Mouse (Mus musculus): Measurements from ENCODE around the gene Kcnh3. TPM values are rescaled to one million over a fixed set of nuclear protein-coding genes. Genes with fewer than 3 reads are reported as not detected.

Kcnh3 gene
- polyA plus RNA-seq, 1 experiment from 2014 or later, result 0.72 TPM

DNA sequence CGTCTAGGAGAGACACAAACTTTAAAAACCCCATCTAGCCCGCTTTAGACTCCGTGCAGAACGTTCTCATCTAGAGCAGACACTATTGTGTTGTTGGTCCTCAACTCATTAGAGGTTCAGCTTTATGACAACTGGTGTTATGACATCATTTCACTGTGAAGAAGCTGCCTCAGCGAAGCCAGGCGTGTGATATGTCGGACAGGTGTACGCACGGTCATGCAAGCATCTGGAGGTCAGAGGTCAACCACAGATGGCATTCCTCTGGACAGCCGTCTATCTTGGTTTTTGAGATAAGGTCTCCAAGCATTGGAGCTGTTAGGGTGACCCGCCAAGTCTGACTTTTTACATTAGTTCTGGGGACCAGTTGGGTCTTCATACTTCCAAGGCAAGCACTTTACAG is 65.9 kb downstream of the Kcnh3 start:
- H3K4me3 ChIP-seq (replicated peaks; ENCODE audit: low read depth, low read length), result no peak overlapping the region
- ATAC-seq (ENCODE audit: low FRiP score, low TSS enrichment), result no peak

More for the DNA sequence above, 65.9 kb downstream of the Kcnh3 start:
- H3K36me3 ChIP-seq (ENCODE audit: control insufficient read depth, insufficient read depth, low read length), result no peaks in the 10 kb centered on the region
- no peaks in the 10 kb centered on the region for H3K4me1 ChIP-seq (ENCODE audit: control insufficient read depth, insufficient read depth, low read length)
- no peak overlapping the region for H3K27ac ChIP-seq (replicated peaks; ENCODE audit: low read depth, low read length)
- 91% methylated on average over 11 of the region's 11 CpGs for WGBS
- H3K4me2 ChIP-seq (ENCODE audit: low read length), result no peak overlapping the region
- H3K9ac ChIP-seq (replicated peaks; ENCODE audit: low read length), result no peak overlapping the region
- DNase-seq, result no peak
- H3K9me3 ChIP-seq (ENCODE audit: control insufficient read depth, low read length), result no peaks in the 10 kb centered on the region
- H3K27me3 ChIP-seq (ENCODE audit: control insufficient read depth, insufficient read depth, low read length), result no peaks in the 10 kb centered on the region

Other genes with a start within 250 kb of the Kcnh3 start
- gene Tuba1c, start 195.0 kb upstream of the Kcnh3 start, polyA plus RNA-seq (2014; fragmentation: Nextera tagmentation; extraction: Ambion mirVana), result 13.5 and 24.8 TPM in 2 replicates
- gene Prph, start 169.7 kb upstream of the Kcnh3 start, polyA plus RNA-seq (2014; fragmentation: Nextera tagmentation; extraction: Ambion mirVana), result 11.7 and 15.5 TPM in 2 replicates
- gene Troap, start 150.3 kb upstream of the Kcnh3 start, polyA plus RNA-seq (2014; fragmentation: Nextera tagmentation; extraction: Ambion mirVana), result 3.9 and 4.9 TPM in 2 replicates
- 13.2 and 13.7 TPM in 2 replicates for gene C1ql4, start 137.0 kb upstream of the Kcnh3 start, polyA plus RNA-seq (2014; fragmentation: Nextera tagmentation; extraction: Ambion mirVana)
- 0.71 and 1.6 TPM in 2 replicates for gene Dnajc22, start 131.7 kb upstream of the Kcnh3 start, polyA plus RNA-seq (2014; fragmentation: Nextera tagmentation; extraction: Ambion mirVana)
- gene Spats2, start 98.9 kb upstream of the Kcnh3 start, polyA plus RNA-seq (2014; fragmentation: Nextera tagmentation; extraction: Ambion mirVana), result 36.2 and 41.6 TPM in 2 replicates
- gene Mcrs1, start 27.1 kb downstream of the Kcnh3 start, polyA plus RNA-seq (2014; fragmentation: Nextera tagmentation; extraction: Ambion mirVana), result 219 and 239 TPM in 2 replicates
- gene Prpf40b, start 70.2 kb downstream of the Kcnh3 start, polyA plus RNA-seq (2014; fragmentation: Nextera tagmentation; extraction: Ambion mirVana), result 100 and 105 TPM in 2 replicates
- gene Fam186b, start 71.0 kb downstream of the Kcnh3 start, polyA plus RNA-seq (2014; fragmentation: Nextera tagmentation; extraction: Ambion mirVana), result 0.74 and 1.3 TPM in 2 replicates
- gene Fmnl3, start 145.6 kb downstream of the Kcnh3 start, polyA plus RNA-seq (2014; fragmentation: Nextera tagmentation; extraction: Ambion mirVana), result 6.1 and 7.5 TPM in 2 replicates
- 233 and 255 TPM in 2 replicates for gene Tmbim6, start 168.0 kb downstream of the Kcnh3 start, polyA plus RNA-seq (2014; fragmentation: Nextera tagmentation; extraction: Ambion mirVana)
- gene Nckap5l, start 232.9 kb downstream of the Kcnh3 start, polyA plus RNA-seq (2014; fragmentation: Nextera tagmentation; extraction: Ambion mirVana), result 16.8 and 17.6 TPM in 2 replicates
- 23.0 and 24.6 TPM in 2 replicates for gene Bcdin3d, start 249.9 kb downstream of the Kcnh3 start, polyA plus RNA-seq (2014; fragmentation: Nextera tagmentation; extraction: Ambion mirVana)